Mouse (Mus musculus): ENCODE results near the gene Cyp2u1.

- no peak for TF ChIP-seq MYOD1 (IDR thresholded peaks at IDR 0.05; ENCODE audit: control insufficient read depth in 1 of 3, insufficient read length in 2 of 3, low read depth in 2 of 3)
- TF ChIP-seq POLR2AphosphoS2 (IDR thresholded peaks at IDR 0.05; ENCODE audit: insufficient read length, low read depth): no peak
- TF ChIP-seq POLR2A (IDR thresholded peaks at IDR 0.05; ENCODE audit: insufficient read length, low read depth): no peak
Observed at GRCm38 (mm10) chr3:131248444-131248843, 54.6 kb downstream of the Cyp2u1 start.

All from myocyte (in vitro differentiated cells).